Mouse (Mus musculus) erythroblast, adult 5-6 weeks (primary cell): ENCODE data around the gene Fam169b. TPM values are rescaled to one million over a fixed set of nuclear protein-coding genes. Genes with fewer than 3 reads are reported as not detected.
A peak's percentile ranks its signal among the peaks of the same experiment; 100 is the strongest.
"Not testable (repeated sequence)": the region's sequence is repeated elsewhere in the genome, so short reads cannot be mapped to it uniquely, and the experiment has no call there.

Experiments
- ATAC-seq: replicated peaks from 2 replicates; pipeline ENCODE4 v1.8.0; 2016; ENCODE audit warnings: moderate number of reproducible peaks, mild to moderate bottlenecking, moderate TSS enrichment, inconsistent platforms; ENCODE audit not compliant: poor library complexity, low FRiP score, severe bottlenecking
- total RNA-seq, 2 experiments: library from RNA; stranded (forward) in 1 of 2; stranded (reverse) in 1 of 2; fragments of 150-400 nt in 1 of 2; fragments of 200-764, 138-1000 nt in 1 of 2; gene quantifications; 2 replicates each; pipeline versions ENCODE4 v1.2.3 to v1.2.4; 2015 to 2017; ENCODE audit warnings: low replicate concordance in 2 of 2

Fam169b gene
- total RNA-seq, 2 experiments from 2014 or later = 0.60 TPM; not detected in 1

DNA sequence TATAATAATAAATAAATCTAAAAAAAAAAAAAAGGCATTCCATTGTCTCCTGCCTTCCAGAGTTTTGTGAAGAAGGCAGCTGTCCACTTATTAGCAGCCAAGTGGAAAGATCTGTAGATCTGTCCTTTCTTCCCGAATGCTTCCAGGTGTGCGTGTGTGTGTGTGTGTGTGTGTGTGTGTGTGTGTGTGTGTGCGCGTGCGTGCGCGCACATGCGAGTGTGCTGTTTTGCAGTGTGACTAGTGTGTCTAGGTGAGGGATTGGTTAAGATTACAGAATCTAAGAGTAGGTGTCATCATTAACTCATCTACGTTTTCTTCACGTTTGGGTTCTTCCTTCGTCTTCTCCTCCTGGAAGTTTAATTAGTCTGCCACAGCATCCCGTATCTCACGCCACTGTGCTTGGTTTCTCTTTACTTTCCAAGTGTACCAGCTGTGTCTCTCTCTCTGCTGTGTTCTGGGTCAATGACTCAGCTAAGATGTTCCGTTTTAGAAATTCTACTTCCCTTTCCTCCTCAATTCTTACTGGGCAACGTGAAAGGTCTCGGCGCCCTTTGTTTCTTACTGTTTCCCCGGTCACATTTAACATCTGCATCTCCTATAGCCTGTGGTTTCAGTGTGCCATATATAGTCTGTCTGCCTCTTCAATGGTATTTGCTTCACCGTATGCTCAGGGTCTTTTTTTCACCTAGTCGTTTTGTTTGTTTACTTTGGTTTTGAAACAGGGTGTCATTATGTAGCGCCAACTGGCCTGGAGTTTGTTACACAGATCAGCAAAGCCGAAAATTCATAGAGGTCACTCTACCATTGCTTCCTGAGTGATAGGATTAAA lies 8.9 kb downstream of the Fam169b start:
- ATAC-seq = no peak

- ATAC-seq = not testable (repeated sequence)
Observed at GRCm38 (mm10) chr7:68283133-68283520, 9.5 kb downstream of the Fam169b start.

DNA sequence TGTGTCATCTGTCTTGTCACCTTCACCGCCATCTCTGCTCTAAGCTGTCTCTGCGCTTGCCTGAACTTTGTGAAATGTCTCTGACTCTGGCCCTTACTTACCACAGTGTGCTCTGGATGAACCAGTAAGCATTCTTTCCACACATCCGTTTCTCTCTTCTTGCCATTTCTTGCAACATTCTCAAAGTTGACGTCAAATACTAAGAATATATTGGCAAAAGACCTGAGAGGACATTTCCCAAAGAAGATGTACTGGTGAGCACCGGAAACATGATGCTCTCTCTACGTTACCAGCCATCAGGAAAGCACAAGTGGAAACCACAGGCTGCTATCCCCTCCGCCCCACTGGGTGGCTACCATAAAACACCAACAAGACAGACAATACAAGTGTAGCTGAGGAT lies 10.1 kb downstream of the Fam169b start:
- no peak for ATAC-seq

DNA sequence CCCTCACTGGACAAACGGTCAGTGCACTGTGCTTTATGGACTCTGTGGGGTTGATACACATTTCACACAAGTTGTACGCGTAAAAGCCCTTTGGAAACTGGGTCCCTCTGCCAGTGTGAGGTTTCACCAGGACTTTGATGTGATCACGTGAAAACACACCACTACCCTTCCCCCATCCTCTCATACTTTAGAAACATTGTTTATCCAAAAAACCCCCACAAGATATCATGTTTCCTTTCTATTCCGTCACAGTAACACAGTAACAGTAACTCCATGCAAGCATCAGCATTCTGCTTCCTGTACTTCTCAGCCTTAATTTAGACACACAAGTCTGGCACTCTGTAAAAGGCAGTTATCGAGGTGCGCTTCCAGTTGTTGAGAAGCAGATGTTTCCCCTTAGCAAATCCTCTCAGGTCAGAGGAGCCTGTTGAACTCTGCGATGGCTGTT lies 12.2 kb downstream of the Fam169b start:
- no peak for ATAC-seq

DNA sequence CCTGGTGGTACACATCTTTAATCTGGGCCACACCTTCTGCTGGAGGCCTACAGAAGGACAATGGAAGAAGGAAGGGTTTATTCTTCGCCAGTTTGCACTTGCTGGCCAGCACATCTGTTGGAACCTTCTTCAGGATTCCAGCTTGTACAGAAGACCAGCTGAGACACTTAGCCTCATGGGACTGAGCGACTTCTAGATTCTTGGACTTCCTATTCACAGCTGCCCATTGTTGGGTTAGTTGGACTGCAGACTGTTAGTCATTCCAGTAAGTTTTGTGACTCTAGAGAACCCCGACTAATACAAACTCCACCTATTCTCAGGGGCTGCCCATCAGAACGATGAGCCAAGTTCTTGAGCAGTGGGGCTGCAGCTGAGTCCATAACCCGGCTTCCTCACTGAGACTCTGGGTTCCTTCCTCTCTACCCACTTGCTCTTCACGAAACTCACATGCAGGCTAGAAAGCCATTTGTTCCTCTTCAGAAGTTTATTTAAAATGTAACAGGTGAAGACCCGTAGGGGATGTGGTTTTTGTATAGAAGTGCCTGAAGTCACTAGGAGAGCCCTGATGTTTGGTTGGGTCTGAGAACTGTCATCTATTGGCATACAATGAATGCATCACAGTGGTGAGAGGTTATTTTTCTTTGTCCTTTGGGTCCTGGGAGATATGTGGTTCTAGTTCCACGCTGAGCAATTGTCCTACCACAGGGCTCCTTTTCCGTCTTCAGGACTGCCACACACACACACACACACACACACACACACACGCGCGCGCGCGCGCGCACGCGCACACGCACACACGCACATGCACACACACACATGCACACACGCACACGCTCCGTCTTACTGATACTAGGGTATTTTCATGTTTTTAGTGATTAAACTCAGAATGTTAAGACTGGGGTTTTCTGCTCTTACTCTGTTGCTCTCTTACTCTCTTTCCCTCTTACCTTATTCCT lies 13.2 kb downstream of the Fam169b start:
- ATAC-seq = no peak

DNA sequence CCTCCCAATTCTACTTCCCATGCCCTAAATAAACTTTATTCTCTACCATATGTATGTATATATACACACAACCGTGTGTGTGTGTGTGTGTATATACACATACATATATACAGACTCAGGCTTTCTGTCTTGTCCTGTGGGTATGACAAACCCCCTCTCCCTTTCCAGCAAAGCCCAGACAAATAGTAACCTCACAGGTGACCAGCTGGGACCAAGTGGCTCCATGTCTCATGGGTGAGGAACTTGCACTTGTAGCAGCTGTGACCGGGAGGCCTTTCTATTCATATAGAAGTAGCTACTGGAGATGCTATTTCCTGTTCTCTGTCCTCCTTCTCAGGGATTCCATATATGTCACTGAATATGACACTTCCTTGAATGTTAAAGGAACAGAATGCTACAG lies 13.9 kb downstream of the Fam169b start:
- no peak for ATAC-seq

GRCm38 (mm10) chr7:68288000-68288399 lies 14.4 kb downstream of the Fam169b start:
- ATAC-seq = not testable (repeated sequence)

GRCm38 (mm10) chr7:68289081-68289480 lies 15.4 kb downstream of the Fam169b start:
- ATAC-seq = no peak

DNA sequence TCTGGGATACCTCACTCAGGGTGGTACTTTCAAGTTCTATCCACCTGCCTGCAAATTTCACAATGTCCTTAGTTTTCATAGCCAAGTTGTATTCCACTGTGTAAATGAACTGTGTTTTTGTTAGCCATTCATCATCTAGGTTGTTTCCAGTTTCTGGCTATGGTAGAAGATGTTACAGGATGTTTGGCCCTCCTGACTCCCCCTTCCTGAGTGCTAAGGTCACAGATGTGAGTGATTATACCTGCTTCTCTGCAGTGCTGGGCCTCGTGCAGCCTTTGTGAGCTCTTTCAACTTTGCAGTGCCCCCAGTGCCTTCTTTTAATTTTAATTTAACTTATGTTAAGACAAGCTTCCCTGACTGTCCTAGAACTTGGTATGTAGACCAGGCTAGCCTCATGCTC lies 18.0 kb downstream of the Fam169b start:
- ATAC-seq = no peak

GRCm38 (mm10) chr7:68293997-68294789 lies 20.6 kb downstream of the Fam169b start:
- ATAC-seq = no peak

- ATAC-seq = no peak
Observed at GRCm38 (mm10) chr7:68296487-68296886, 22.8 kb downstream of the Fam169b start.

DNA sequence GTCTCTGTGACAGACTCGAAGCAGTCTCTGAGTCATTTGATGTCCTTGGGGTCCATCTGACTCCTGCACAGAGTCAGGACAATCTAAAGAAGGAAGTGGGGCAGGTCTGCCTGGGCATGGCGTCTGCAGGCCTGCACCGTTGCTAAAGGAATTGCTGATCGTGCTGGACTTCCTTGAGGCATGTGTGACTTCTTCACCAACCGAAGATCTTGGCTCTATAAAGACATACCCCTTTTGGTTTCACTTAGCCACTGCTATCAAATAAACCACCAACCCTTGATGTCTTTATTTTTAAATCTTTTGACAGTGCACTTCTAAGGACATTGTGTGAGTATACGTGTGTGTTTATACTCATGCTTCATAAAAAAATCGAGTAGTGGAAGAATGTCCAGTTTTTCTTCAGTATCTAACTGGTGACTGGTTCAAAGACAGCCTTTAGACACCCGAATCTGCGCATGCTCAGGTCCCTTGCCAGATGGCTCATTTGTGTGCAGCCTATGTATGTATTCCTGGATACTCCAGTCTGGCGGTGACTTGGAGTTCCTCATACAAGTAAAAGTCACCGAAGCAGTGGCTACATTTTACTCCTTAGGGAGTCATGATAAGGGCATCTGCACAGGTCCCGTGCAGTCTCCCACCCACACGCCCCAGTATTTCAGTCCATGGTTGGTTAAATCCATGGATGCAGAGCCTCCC lies 24.9 kb downstream of the Fam169b start:
- ATAC-seq = no peak

- no peak for ATAC-seq
Observed at GRCm38 (mm10) chr7:68301160-68301559, 27.5 kb downstream of the Fam169b start.

GRCm38 (mm10) chr7:68302586-68303433 lies 29.2 kb downstream of the Fam169b start:
- peak; percentile 79 for ATAC-seq

DNA sequence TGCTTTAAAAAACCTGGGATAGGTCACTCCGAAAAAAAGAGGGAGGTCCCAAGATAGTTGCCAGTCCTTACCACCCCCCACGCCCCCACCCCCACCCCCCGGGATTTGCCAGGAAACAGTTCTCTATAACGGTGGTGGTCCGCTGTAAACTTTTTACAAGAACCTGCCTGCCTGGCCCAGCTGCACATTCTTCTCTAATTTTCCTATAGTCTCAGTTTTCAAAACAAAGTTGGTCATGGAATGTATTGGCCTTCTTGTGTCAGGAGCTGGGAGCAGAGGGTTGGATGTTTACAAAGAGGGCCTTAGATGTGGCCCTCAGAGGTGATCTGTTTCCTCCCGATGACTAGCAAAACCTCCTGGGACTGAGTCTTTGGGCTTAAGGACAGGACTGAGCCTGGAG lies 30.0 kb downstream of the Fam169b start:
- no peak for ATAC-seq

GRCm38 (mm10) chr7:68305781-68306575 lies 32.3 kb downstream of the Fam169b start:
- no peak for ATAC-seq

- ATAC-seq = no peak
Observed at GRCm38 (mm10) chr7:68306756-68307155, 33.1 kb downstream of the Fam169b start.

GRCm38 (mm10) chr7:68311469-68311868 lies 37.8 kb downstream of the Fam169b start:
- ATAC-seq = no peak
